Mouse (Mus musculus) midbrain, postnatal 0 days (tissue): ENCODE data around the gene Tenm4. TPM values are rescaled to one million over a fixed set of nuclear protein-coding genes. Genes with fewer than 3 reads are reported as not detected.

ENCODE experiments used
- ATAC-seq: fragments of 200-750 bp; cut with Nextera tagmentation; 2 replicates; pipeline ENCODE4 v1.8.0; 2017; ENCODE audit warnings: moderate number of reproducible peaks, mild to moderate bottlenecking, moderate TSS enrichment, moderate library complexity; ENCODE audit not compliant: low FRiP score
- DNase-seq: peaks from one replicate; pipeline ENCODE4 v3.0.0-alpha.2; 2015; ENCODE audit warnings: low spot score
- H3K27ac ChIP-seq: fragments of 300-500 bp; sonication (generic); 2 replicates; pipeline ENCODE4 v1.5.1; 2014; ENCODE audit warnings: low read depth, mild to moderate bottlenecking, low read length, mixed read lengths
- H3K27me3 ChIP-seq: fragments of 300-500 bp; sonication (generic); 2 replicates; pipeline ENCODE4 v1.6.1; 2014; ENCODE audit warnings: low read length, control low read depth, mixed read lengths; ENCODE audit not compliant: insufficient read depth
- H3K36me3 ChIP-seq: fragments of 300-500 bp; sonication (generic); 2 replicates; pipeline ENCODE4 v1.6.1; 2014; ENCODE audit warnings: low read length, control low read depth, mixed read lengths; ENCODE audit not compliant: insufficient read depth
- H3K4me1 ChIP-seq: fragments of 300-500 bp; sonication (generic); 2 replicates; pipeline ENCODE4 v1.6.1; 2014; ENCODE audit warnings: mild to moderate bottlenecking, control low read depth, antibody characterized with exemption, low read length, mixed read lengths; ENCODE audit not compliant: insufficient read depth
- H3K4me2 ChIP-seq: fragments of 300-500 bp; sonication (generic); 2 replicates; pipeline ENCODE4 v1.6.1; 2014; ENCODE audit warnings: low read depth, mild to moderate bottlenecking, low read length, mixed read lengths; ENCODE audit not compliant: poor library complexity, severe bottlenecking
- H3K4me3 ChIP-seq: fragments of 300-500 bp; sonication (generic); 2 replicates; pipeline ENCODE4 v1.5.1; 2014; ENCODE audit warnings: low read depth, mild to moderate bottlenecking, low read length, moderate library complexity
- H3K9ac ChIP-seq: fragments of 300-500 bp; sonication (generic); replicated peaks from 2 replicates; pipeline ENCODE4 v1.6.1; 2014; ENCODE audit warnings: mild to moderate bottlenecking, low read length, moderate library complexity, mixed read lengths; ENCODE audit not compliant: poor library complexity, severe bottlenecking
- H3K9me3 ChIP-seq: fragments of 300-500 bp; sonication (generic); 2 replicates; pipeline ENCODE4 v1.6.1; 2016; ENCODE audit warnings: low read length, control low read depth
- CTCF ChIP-seq: IDR thresholded peaks from 2 replicates; pipeline ENCODE4 v1.5.1; 2016; ENCODE audit warnings: antibody characterized with exemption, mild to moderate bottlenecking
- WGBS: fragments of 180-500 bp; shearing (Covaris S2); extraction: QIAGEN DNeasy Blood & Tissue Kit; methylation state at CpG from one replicate; pipeline ENCODE4 v1.1.7; 2014; 5-methylcytosine and 5-hydroxymethylcytosine counted together
- polyA plus RNA-seq: library from polyadenylated mRNA; unstranded; fragments of >200 nt; fragmentation: Nextera tagmentation; extraction: Ambion mirVana; gene quantifications from 2 replicates; pipeline ENCODE4 v1.2.1, GENCODE M21; 2015
- total RNA-seq: library from RNA; depleted of rRNA; stranded (reverse); fragments of >200 nt; gene quantifications from 2 replicates; pipeline ENCODE4 v1.2.3, GENCODE M21; 2014

The Tenm4 gene
- total and polyA plus RNA-seq, 2 experiments from 2014 or later, result 35.9 to 56.0 TPM

DNA sequence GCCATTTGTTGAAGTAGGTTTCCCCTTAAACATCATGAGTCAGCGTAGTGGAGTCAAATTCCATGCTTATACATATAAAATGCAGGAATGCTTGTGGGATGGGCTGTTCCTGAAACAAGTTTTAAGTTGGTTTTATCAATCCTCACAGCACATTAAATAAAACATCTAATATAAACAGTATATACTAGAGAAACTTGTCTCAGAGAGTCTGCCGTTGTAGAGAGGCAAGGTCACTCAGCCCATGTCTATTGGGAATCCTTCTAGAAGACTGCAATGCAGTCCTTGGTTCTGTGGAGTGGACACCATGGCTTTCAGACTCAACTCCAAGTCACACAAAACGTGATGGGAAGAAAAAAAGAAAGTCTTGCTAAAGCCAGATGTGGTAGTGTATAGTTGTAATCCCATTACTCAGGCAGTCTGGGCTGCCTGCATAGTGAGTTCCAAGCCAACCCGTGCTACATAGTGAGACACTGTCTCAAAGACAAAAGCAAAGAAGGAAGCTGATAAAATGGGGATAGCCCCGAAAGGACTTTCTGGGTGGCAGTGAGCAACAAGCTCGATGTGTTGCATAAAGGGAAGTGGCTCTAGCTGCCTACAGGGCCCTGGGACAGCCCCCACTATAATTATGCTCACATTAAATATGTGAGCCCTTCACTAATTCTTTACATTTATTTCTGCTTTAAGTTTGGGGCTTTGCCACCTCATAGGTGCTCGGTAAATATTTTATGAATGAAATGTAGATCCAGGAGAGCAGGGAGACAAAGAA lies 707.6 kb downstream of the Tenm4 start:
- peaks cover 6% of the 10 kb centered on the region; the same call in 1 of the 2 replicates for H3K36me3 ChIP-seq
- DNase-seq, result no peak
- TF ChIP-seq CTCF, result no peak
- ATAC-seq, result no peak
- H3K27me3 ChIP-seq, result no peaks in the 10 kb centered on the region
- H3K4me1 ChIP-seq, result no peaks in the 10 kb centered on the region
- H3K9ac ChIP-seq, result no peak overlapping the region
- H3K9me3 ChIP-seq, result no peaks in the 10 kb centered on the region
- H3K4me3 ChIP-seq, result no peak overlapping the region
- WGBS, result 77% methylated on average over 7 of the region's 7 CpGs
- no peak overlapping the region for H3K4me2 ChIP-seq
- H3K27ac ChIP-seq, result no peak overlapping the region

DNA sequence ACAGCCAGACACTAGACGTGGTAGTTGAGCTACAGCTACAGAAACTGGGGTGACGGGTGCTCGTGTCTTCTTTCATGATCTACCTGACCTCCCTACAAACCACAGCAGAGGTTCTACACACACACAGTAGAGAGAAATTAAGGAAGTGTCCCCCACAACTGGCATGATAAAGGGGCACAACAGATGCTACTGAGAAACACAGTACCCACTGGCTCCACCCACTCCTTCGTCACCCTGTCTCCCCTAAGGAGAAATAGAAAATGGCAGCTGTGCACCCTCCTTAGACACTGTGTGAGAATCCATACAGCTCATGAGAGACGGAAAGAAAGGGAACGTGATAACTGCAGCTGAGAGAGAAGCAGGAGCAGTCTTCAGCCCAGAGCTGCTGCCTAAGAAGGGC lies 708.5 kb downstream of the Tenm4 start:
- no peak overlapping the region for H3K27ac ChIP-seq
- DNase-seq (no peak), ATAC-seq (no peak)
- no peaks in the 10 kb centered on the region for H3K27me3 ChIP-seq
- no peaks in the 10 kb centered on the region for H3K36me3 ChIP-seq
- H3K4me1 ChIP-seq, result no peaks in the 10 kb centered on the region
- TF ChIP-seq CTCF, result no peak
- no peak overlapping the region for H3K4me3 ChIP-seq
- no peaks in the 10 kb centered on the region for H3K9me3 ChIP-seq
- H3K4me2 ChIP-seq, result no peak overlapping the region
- no peak overlapping the region for H3K9ac ChIP-seq
- WGBS, result 89% methylated on average over 6 of the region's 6 CpGs

DNA sequence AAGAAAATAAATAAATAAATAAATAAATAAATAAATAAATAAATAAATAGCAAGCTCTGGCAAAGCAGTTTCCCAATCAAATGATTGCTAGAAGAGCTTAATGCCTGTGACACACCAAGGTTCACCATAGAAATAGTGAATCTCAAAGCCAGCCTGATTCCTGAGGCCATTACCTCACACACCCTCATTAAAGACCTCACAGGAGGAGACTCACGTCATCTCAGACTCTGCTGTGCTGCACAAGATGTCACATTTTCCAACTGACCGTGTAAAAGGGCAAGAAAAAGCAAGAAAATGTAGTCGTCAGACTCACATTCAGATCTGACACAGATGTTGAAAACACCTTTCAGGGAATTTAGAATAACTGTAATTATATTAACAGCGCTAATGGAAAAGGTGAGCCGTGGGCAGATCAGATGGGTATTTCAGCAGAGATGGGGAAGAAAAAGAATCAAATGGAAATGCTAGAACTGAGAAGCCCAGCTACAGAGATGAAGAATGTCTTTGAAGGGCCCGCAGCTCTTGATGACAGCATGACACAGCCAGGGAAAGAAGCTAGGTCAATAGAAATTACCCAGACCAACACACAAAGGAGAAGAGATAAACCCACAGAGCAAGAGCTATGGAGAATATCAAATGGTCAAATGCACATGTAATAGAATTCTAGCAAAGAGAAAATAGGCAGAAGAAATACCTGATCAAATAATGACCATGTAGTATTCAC lies 709.3 kb downstream of the Tenm4 start:
- ATAC-seq, result no peak
- no peak for TF ChIP-seq CTCF
- DNase-seq, result no peak
- no peak overlapping the region for H3K4me3 ChIP-seq
- H3K4me2 ChIP-seq, result no peak overlapping the region
- no peaks in the 10 kb centered on the region for H3K9me3 ChIP-seq
- no peak overlapping the region for H3K9ac ChIP-seq
- H3K27ac ChIP-seq, result no peak overlapping the region
- WGBS, result 66% methylated on average over 6 of the region's 6 CpGs
- H3K4me1 ChIP-seq, result no peaks in the 10 kb centered on the region
- no peaks in the 10 kb centered on the region for H3K27me3 ChIP-seq
- H3K36me3 ChIP-seq, result 0 out of 2 replicates have a peak, but pooled peaks cover 1% of the 10 kb centered on the region

DNA sequence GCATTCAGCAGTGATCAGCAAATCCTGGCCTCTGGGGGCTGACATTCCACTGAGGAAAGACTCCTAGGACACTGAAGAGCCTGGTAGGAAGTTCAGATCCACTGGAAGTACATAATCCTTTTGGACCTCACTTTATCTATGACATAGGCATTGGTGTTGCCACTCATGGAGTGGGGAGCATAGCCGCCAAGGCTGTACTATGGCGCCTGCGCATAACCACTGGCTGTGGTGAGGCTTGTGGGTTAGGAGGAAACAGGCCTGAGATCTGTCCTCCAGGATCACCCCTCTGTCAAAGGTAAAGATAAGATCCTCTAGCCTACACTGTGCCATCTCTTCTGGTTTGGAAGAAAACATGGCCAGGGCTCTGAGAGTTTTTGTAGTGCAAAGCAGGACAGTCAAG lies 712.3 kb downstream of the Tenm4 start:
- DNase-seq (no peak), ATAC-seq (no peak)
- Histone ChIP-seq H3K4me3 (no peak overlapping the region), H3K4me1 (no peaks in the 10 kb centered on the region), H3K27me3 (no peaks in the 10 kb centered on the region), H3K36me3 (0 out of 2 replicates have a peak, but pooled peaks cover 6% of the 10 kb centered on the region), H3K4me2 (no peak overlapping the region), H3K9ac (no peak overlapping the region), H3K27ac (no peak overlapping the region), H3K9me3 (no peaks in the 10 kb centered on the region)
- WGBS, result 97% methylated on average over 3 of the region's 3 CpGs
- TF ChIP-seq CTCF, result no peak

DNA sequence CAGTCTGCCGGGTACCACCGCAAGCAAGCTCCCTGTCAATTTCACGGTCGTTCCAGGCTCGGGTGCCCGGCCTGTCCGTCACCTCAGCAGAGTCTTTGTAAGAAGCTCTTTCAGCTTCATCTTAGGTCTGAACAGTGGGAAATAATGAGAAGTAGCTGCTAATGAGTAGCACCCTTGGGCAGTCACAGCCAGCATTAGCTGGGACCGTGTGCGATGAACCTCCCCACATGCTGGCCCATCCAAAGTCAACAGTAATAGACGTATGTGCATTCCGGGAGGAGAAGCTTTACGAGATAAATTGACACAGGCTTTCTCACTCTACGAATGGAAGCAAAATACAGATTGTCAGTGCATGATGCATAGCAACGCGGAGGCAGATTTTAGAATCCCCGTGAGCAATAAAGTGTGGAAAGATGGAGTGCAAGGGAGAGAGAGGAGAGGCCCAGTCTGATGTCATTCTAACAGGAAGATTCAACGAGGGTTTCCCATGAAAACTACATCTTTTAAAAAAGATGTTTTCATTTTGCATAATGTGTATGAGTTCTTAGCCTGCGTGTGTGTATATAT lies 716.1 kb downstream of the Tenm4 start:
- no peak for TF ChIP-seq CTCF
- Histone ChIP-seq H3K27ac (no peak overlapping the region), H3K36me3 (0 out of 2 replicates have a peak, but pooled peaks cover 6% of the 10 kb centered on the region), H3K9ac (no peak overlapping the region), H3K4me1 (0 out of 2 replicates have a peak, but pooled peaks cover 3% of the 10 kb centered on the region), H3K27me3 (no peaks in the 10 kb centered on the region), H3K9me3 (no peaks in the 10 kb centered on the region), H3K4me2 (no peak overlapping the region), H3K4me3 (no peak overlapping the region)
- ATAC-seq (no peak), DNase-seq (no peak)
- WGBS, result 58% methylated on average over 18 of the region's 18 CpGs
